Mouse (Mus musculus) heart, embryonic 14.5 days (tissue): ENCODE measurements at regions not wholly inside any gene's neighbourhood (a gene's known extent, or its start where the extent isn't known, plus 50 kb on each side); places are given as distances from the start of the nearest gene placed in this dataset.

Experiments
- ATAC-seq: fragments of 200-750 bp; cut with Nextera tagmentation; 2 replicates; pipeline ENCODE4 v1.8.0; 2017; ENCODE audit warnings: low read depth, moderate TSS enrichment; ENCODE audit not compliant: insufficient number of reproducible peaks, insufficient read depth, low FRiP score
- H3K27ac ChIP-seq, 2 experiments: fragments of 200-500 bp in 1 of 2; fragments of 300-500 bp in 1 of 2; sonication (generic) in 1 of 2; replicated peaks in 1 of 2; 2 replicates each; pipeline ENCODE4 v1.5.1; 2012 to 2014; ENCODE audit warnings: low read depth in 2 of 2, low read length in 2 of 2, control low read depth in 1 of 2, mild to moderate bottlenecking in 1 of 2, mixed read lengths in 1 of 2; ENCODE audit not compliant: control insufficient read depth in 1 of 2, insufficient read depth in 1 of 2
- H3K27me3 ChIP-seq: fragments of 300-500 bp; sonication (generic); 2 replicates; pipeline ENCODE4 v1.6.1; 2014; ENCODE audit warnings: mild to moderate bottlenecking, low read length, control low read depth; ENCODE audit not compliant: control insufficient read depth, insufficient read depth
- H3K36me3 ChIP-seq: fragments of 300-500 bp; sonication (generic); 2 replicates; pipeline ENCODE4 v1.6.1; 2014; ENCODE audit warnings: mild to moderate bottlenecking, control low read depth, low read length, mixed read lengths; ENCODE audit not compliant: control insufficient read depth, insufficient read depth
- H3K4me1 ChIP-seq, 2 experiments: fragments of 200-500 bp in 1 of 2; fragments of 300-500 bp in 1 of 2; sonication (generic) in 1 of 2; 2 replicates each; pipeline ENCODE4 v1.6.1; 2012 to 2014; ENCODE audit warnings: low read length in 2 of 2, control low read depth in 1 of 2, mixed read lengths in 1 of 2; ENCODE audit not compliant: control insufficient read depth in 2 of 2, insufficient read depth in 2 of 2
- H3K4me2 ChIP-seq: fragments of 300-500 bp; sonication (generic); 2 replicates; pipeline ENCODE4 v1.6.1; 2014; ENCODE audit warnings: mild to moderate bottlenecking, low read length
- H3K4me3 ChIP-seq, 2 experiments: fragments of 200-500 bp in 1 of 2; fragments of 300-500 bp in 1 of 2; sonication (generic) in 1 of 2; 2 replicates each; pipeline ENCODE4 v1.5.1; 2012 to 2014; ENCODE audit warnings: low read length in 2 of 2, mild to moderate bottlenecking in 2 of 2, control low read depth in 1 of 2, low read depth in 1 of 2, moderate library complexity in 1 of 2; ENCODE audit not compliant: control insufficient read depth in 1 of 2, insufficient read depth in 1 of 2
- H3K9ac ChIP-seq: fragments of 300-500 bp; sonication (generic); 2 replicates; pipeline ENCODE4 v1.6.1; 2014; ENCODE audit warnings: mild to moderate bottlenecking, low read length
- H3K9me3 ChIP-seq: fragments of 300-500 bp; sonication (generic); 2 replicates; pipeline ENCODE4 v1.6.1; 2016; ENCODE audit warnings: low read length, control low read depth; ENCODE audit not compliant: control insufficient read depth
- WGBS: fragments of 180-500 bp; shearing (Covaris S2); extraction: QIAGEN DNeasy Blood & Tissue Kit; methylation state at CpG from one replicate; pipeline ENCODE4 v1.1.7; 2014; 5-methylcytosine and 5-hydroxymethylcytosine counted together

DNA sequence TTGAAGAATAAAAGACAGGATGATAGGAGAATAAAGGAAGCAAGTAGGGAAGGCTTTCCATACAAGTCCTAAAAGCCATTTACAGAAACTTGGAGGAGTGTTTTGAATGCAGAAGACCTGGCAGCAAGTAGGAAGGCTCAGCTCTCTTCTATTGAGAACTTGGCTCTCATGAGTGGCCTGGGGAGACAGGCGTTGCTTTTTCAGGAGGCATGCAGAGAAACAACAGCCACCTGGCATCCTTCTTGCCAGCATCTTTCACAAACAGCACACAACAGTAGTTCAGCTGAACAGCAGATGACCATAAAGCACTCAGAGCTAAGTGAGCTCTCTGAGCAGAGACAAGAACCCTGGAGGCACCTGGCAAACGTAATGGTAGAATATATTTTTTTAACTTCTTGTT is 83.8 kb upstream of the Stmnd1 start:
- WGBS, result 74% methylated on average over 2 of the region's 2 CpGs
- H3K4me2 ChIP-seq, result no peak overlapping the region

DNA sequence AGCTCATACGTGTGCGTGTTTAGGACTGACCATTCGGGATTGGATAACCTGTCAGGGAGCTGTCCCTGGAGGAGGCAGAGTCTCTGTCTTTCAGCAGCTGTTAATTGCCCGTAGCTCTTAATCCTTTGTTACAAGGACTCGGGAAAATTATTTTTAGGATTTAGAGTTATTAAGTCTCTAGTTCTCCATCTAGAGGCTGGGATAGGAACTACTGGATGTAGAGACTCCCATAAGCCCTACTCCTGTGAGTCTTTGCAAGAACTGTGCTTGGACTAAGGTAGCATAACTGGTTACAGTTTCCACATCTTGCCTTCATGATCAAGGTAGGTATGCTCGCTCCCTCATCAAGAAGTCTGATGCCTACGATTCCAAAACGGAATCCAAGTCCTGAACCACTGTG is 90.7 kb upstream of the Stmnd1 start:
- Histone ChIP-seq H3K9me3 (no peaks in the 10 kb centered on the region), H3K27me3 (no peaks in the 10 kb centered on the region), H3K4me3 (no peak overlapping the region), H3K9ac (no peak overlapping the region), H3K36me3 (no peaks in the 10 kb centered on the region), H3K4me1 (no peaks in the 10 kb centered on the region), H3K27ac (no peak overlapping the region), H3K4me2 (no peak overlapping the region)
- ATAC-seq, result no peak
- WGBS, result 64% methylated on average over 8 of the region's 8 CpGs

More for the DNA sequence above, 83.8 kb upstream of the Stmnd1 start:
- no peak for ATAC-seq
- H3K4me3 ChIP-seq, result no peak overlapping the region
- no peaks in the 10 kb centered on the region for H3K27me3 ChIP-seq
- no peaks in the 10 kb centered on the region for H3K9me3 ChIP-seq
- H3K27ac ChIP-seq, result no peak overlapping the region
- H3K9ac ChIP-seq, result no peak overlapping the region
- H3K4me1 ChIP-seq, result no peaks in the 10 kb centered on the region
- no peaks in the 10 kb centered on the region for H3K36me3 ChIP-seq

DNA sequence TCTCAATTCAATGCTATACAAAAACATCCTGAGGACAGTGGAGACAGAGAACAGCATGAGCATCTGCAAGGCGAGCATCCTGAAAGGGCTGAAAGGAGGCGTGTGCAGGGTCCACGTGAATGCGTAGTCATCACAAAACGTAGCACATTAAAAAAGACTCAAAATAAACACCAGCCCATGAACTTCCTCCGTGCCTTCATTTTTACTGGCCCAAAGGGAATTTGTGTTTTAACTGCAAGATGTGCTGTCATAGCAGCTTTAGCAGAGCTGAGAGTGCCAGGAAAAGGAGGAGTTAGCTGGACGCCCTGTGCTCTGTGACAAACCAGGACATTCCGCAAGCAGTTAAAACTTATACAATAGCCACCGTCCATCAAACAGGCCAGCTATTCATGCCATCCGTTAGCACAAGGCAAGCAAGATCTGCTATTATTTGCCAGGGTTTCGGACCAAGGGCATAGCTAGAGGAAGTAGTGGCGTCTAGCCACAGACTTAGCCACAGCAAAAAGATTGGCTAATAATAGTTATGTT is 92.9 kb upstream of the Stmnd1 start:
- H3K4me2 ChIP-seq, result no peak overlapping the region
- no peak for ATAC-seq

DNA sequence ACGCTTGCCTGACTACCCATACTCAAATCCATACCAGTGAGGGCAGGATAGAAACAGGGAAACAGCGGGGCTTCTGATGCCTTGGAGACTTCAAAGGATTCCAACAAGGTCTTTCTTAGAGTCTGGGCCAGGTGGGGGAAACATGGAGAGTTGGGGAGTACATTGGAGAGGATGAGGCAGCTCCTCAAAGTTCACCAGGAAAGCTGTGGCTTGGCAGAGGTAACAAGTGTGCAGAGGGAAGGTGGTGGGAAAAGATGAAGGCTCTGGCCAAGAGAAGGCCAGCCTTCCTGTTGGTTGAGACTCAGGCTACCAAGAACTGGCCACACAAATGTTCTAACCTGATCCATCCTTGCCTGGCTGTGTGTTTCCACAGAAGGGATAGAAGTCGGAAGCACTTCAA is 93.6 kb upstream of the Stmnd1 start:
- ATAC-seq, result no peak
- no peak overlapping the region for H3K4me2 ChIP-seq
- no peak overlapping the region for H3K27ac ChIP-seq
- WGBS, result 82% methylated on average over 3 of the region's 3 CpGs
- no peaks in the 10 kb centered on the region for H3K9me3 ChIP-seq
- H3K4me1 ChIP-seq, result no peaks in the 10 kb centered on the region
- H3K4me3 ChIP-seq, result no peak overlapping the region
- no peaks in the 10 kb centered on the region for H3K36me3 ChIP-seq
- H3K9ac ChIP-seq, result no peak overlapping the region
- H3K27me3 ChIP-seq, result no peaks in the 10 kb centered on the region

More for the DNA sequence above, 92.9 kb upstream of the Stmnd1 start:
- Histone ChIP-seq H3K27ac (no peak overlapping the region), H3K27me3 (no peaks in the 10 kb centered on the region), H3K4me3 (no peak overlapping the region), H3K9ac (no peak overlapping the region), H3K4me1 (no peaks in the 10 kb centered on the region), H3K36me3 (no peaks in the 10 kb centered on the region), H3K9me3 (no peaks in the 10 kb centered on the region)
- 58% methylated on average over 12 of the region's 12 CpGs for WGBS

DNA sequence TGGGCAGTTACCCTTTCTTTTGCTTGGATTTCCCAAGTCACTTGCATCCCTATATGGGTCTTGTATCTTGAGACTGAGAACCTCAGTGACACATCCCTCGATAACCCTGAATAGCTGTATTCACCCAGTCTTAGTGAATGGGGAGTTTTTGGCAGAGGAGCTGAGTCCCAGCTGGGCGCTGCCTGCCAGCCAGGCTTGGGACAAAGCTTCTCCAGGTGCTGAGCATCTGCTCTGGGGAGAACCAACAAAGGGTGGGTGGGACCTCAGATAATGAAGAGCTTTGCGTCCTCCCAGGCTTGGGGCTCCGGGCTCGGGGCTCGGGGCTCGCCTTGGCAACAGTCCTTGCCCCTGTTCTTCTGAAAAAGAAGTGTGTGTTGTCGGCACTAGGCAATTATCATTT is 100.4 kb upstream of the Stmnd1 start:
- no peak overlapping the region for H3K9ac ChIP-seq
- WGBS, result 53% methylated on average over 8 of the region's 8 CpGs

DNA sequence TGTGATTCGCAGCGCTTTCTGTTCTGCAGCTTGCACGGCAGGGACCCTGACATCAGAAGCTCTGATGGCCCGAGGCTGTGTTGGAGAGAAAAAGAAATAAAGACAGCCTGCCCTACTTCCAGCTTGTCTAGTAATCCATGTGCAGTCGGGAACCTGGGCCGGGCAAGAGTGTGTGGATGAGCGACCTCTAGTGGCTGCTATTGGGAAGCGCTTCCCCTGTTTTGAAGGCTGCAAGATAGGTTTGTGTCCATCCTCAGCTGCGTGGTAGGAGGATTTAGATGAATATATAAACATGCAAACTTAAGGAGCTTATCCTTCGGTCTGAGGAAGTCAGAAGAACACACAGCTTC is 111.5 kb upstream of the Stmnd1 start:
- Histone ChIP-seq H3K27ac (no peak overlapping the region), H3K36me3 (no peaks in the 10 kb centered on the region), H3K4me3 (no peak overlapping the region), H3K4me1 (no peaks in the 10 kb centered on the region), H3K9me3 (no peaks in the 10 kb centered on the region), H3K9ac (peak overlapping the region; percentile 12; the same call in 1 of the 2 replicates), H3K4me2 (peak overlapping the region; percentile 57), H3K27me3 (no peaks in the 10 kb centered on the region)
- no peak for ATAC-seq
- 3% methylated on average over 10 of the region's 10 CpGs for WGBS

More for the DNA sequence above, 100.4 kb upstream of the Stmnd1 start:
- Histone ChIP-seq H3K9me3 (no peaks in the 10 kb centered on the region), H3K4me1 (no peaks in the 10 kb centered on the region), H3K27ac (no peak overlapping the region), H3K27me3 (no peaks in the 10 kb centered on the region), H3K4me2 (no peak overlapping the region), H3K36me3 (no peaks in the 10 kb centered on the region), H3K4me3 (no peak overlapping the region)
- ATAC-seq, result no peak

DNA sequence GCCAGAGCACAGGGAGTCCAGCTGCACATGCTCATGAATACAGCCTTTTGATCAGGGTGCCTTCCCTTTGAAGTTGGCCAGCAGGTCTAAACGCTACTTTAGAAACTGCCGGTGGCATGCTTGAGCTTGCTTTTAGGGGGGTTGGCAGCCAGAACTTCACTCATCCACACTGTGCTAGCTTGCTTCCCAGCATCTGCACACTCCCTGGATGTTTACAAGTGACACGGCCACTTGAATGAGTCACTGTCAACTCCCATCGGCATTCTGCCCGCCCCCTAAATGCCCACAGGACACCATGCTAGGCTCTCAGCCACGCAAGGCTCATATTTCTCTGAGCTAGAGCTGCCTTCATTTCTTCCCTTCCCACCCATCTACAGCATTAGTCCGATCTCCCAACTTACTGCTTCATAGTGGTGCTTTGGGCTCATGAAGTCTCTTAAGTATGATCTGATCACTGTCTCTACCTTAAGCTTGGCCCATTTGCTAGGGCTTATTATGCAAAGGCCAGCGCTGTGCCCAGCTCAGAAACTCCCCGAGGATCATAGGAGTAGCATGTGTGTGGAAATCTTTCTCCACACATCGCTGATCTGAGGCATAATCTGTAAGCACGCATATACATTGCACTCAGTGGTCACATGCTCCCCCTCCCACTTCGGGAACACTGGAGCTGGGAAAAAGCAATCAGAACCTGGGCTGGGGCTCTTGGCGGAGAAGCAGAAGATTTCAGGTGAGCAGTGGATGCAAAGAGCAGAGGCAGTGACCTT is 112.1 kb upstream of the Stmnd1 start:
- H3K27me3 ChIP-seq, result no peaks in the 10 kb centered on the region
- peak overlapping the region; percentile 57 for H3K4me2 ChIP-seq
- no peak for ATAC-seq
- no peaks in the 10 kb centered on the region for H3K9me3 ChIP-seq
- no peak overlapping the region for H3K27ac ChIP-seq
- 47% methylated on average over 13 of the region's 13 CpGs for WGBS
- no peaks in the 10 kb centered on the region for H3K4me1 ChIP-seq
- peak overlapping the region; percentile 12; the same call in 1 of the 2 replicates for H3K9ac ChIP-seq
- no peak overlapping the region for H3K4me3 ChIP-seq
- no peaks in the 10 kb centered on the region for H3K36me3 ChIP-seq

DNA sequence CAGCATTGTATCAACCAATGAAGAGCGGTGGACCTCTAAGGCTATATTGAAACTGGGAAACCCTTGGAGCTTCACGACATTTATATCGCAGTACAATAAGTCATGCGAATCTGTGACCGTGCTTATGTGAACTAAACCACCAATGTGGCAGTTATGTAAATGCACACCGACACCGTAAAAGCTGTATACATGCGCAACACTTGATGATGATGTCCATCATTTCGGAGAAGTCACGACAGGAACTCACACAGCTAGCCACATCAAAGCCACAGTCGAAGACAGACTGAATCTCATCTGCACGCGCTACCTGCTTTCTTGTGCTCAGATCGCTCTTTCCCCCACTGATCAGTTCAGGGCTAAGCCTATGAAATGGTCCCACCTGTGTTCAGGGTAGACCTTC is 114.2 kb upstream of the Stmnd1 start:
- H3K4me2 ChIP-seq, result no peak overlapping the region
- no peaks in the 10 kb centered on the region for H3K4me1 ChIP-seq
- H3K27me3 ChIP-seq, result no peaks in the 10 kb centered on the region
- H3K4me3 ChIP-seq, result no peak overlapping the region
- no peaks in the 10 kb centered on the region for H3K36me3 ChIP-seq
- 92% methylated on average over 14 of the region's 14 CpGs for WGBS
- no peak overlapping the region for H3K9ac ChIP-seq
- H3K27ac ChIP-seq, result no peak overlapping the region
- no peaks in the 10 kb centered on the region for H3K9me3 ChIP-seq
- ATAC-seq, result no peak
